Mouse (Mus musculus): ENCODE data around the gene Ear2. TPM values are rescaled to one million over a fixed set of nuclear protein-coding genes. Genes with fewer than 3 reads are reported as not detected.
A peak's percentile ranks its signal among the peaks of the same experiment; 100 is the strongest.
"Not testable (repeated sequence)": the region's sequence is repeated elsewhere in the genome, so short reads cannot be mapped to it uniquely, and the experiment has no call there.

The Ear2 gene
- polyA plus RNA-seq (2015; fragmentation: Nextera tagmentation; extraction: Ambion mirVana): 0.46 TPM in 1 of 2 replicates, not detected in the other

GRCm38 (mm10) chr14:44102354-44102753, at the start of gene Ear2:
Ear2 (plus strand) TSS chr14:44102654.
- 80% methylated on average over 2 of the region's 2 CpGs for WGBS
- not testable (repeated sequence) for H3K9me3 ChIP-seq (ENCODE audit: low read length); H3K36me3 ChIP-seq (ENCODE audit: insufficient read depth, low read length); H3K9ac ChIP-seq (replicated peaks; ENCODE audit: low read length); H3K27me3 ChIP-seq (ENCODE audit: insufficient read depth, low read length); H3K4me3 ChIP-seq (ENCODE audit: low read length); H3K27ac ChIP-seq (ENCODE audit: low read length); H3K4me2 ChIP-seq (replicated peaks; ENCODE audit: low read depth, low read length); H3K4me1 ChIP-seq (ENCODE audit: insufficient read depth, low read length); ATAC-seq (ENCODE audit: low FRiP score, low TSS enrichment)

- not testable (repeated sequence) for H3K4me1 ChIP-seq (ENCODE audit: insufficient read depth, low read length); H3K9me3 ChIP-seq (ENCODE audit: low read length); H3K27me3 ChIP-seq (ENCODE audit: insufficient read depth, low read length); H3K27ac ChIP-seq (ENCODE audit: low read length); ATAC-seq (ENCODE audit: low FRiP score, low TSS enrichment); H3K36me3 ChIP-seq (ENCODE audit: insufficient read depth, low read length); H3K4me2 ChIP-seq (replicated peaks; ENCODE audit: low read depth, low read length); H3K4me3 ChIP-seq (ENCODE audit: low read length); H3K9ac ChIP-seq (replicated peaks; ENCODE audit: low read length)
- 75% methylated on average over 1 of the region's 1 CpGs for WGBS
These were observed 34.6 kb upstream of the Ear2 start for GRCm38 (mm10) chr14:44067879-44068278.

GRCm38 (mm10) chr14:44070595-44070994, 31.9 kb upstream of the Ear2 start:
- not testable (repeated sequence) for H3K36me3 ChIP-seq (ENCODE audit: insufficient read depth, low read length); H3K27me3 ChIP-seq (ENCODE audit: insufficient read depth, low read length); H3K9ac ChIP-seq (replicated peaks; ENCODE audit: low read length); H3K4me3 ChIP-seq (ENCODE audit: low read length); H3K27ac ChIP-seq (ENCODE audit: low read length); H3K4me1 ChIP-seq (ENCODE audit: insufficient read depth, low read length); H3K9me3 ChIP-seq (ENCODE audit: low read length); ATAC-seq (ENCODE audit: low FRiP score, low TSS enrichment); H3K4me2 ChIP-seq (replicated peaks; ENCODE audit: low read depth, low read length)
- WGBS: 88% methylated on average over 1 of the region's 3 CpGs

GRCm38 (mm10) chr14:44077785-44078341, 24.6 kb upstream of the Ear2 start:
- H3K9me3 ChIP-seq (ENCODE audit: low read length); H3K4me3 ChIP-seq (ENCODE audit: low read length); H3K4me1 ChIP-seq (ENCODE audit: insufficient read depth, low read length); H3K27me3 ChIP-seq (ENCODE audit: insufficient read depth, low read length); H3K9ac ChIP-seq (replicated peaks; ENCODE audit: low read length); H3K27ac ChIP-seq (ENCODE audit: low read length); H3K4me2 ChIP-seq (replicated peaks; ENCODE audit: low read depth, low read length); H3K36me3 ChIP-seq (ENCODE audit: insufficient read depth, low read length); ATAC-seq (ENCODE audit: low FRiP score, low TSS enrichment): not testable (repeated sequence)
- 72% methylated on average over 5 of the region's 5 CpGs for WGBS

- not testable (repeated sequence) for H3K4me2 ChIP-seq (replicated peaks; ENCODE audit: low read depth, low read length); H3K4me3 ChIP-seq (ENCODE audit: low read length); H3K9ac ChIP-seq (replicated peaks; ENCODE audit: low read length); H3K27ac ChIP-seq (ENCODE audit: low read length); H3K4me1 ChIP-seq (ENCODE audit: insufficient read depth, low read length); H3K9me3 ChIP-seq (ENCODE audit: low read length); H3K27me3 ChIP-seq (ENCODE audit: insufficient read depth, low read length); H3K36me3 ChIP-seq (ENCODE audit: insufficient read depth, low read length); ATAC-seq (ENCODE audit: low FRiP score, low TSS enrichment)
- 81% methylated on average over 1 of the region's 1 CpGs for WGBS
These were observed 15.9 kb upstream of the Ear2 start for GRCm38 (mm10) chr14:44086588-44086987.

GRCm38 (mm10) chr14:44087535-44087934, 14.9 kb upstream of the Ear2 start:
- not testable (repeated sequence) for H3K27ac ChIP-seq (ENCODE audit: low read length); H3K27me3 ChIP-seq (ENCODE audit: insufficient read depth, low read length); H3K4me2 ChIP-seq (replicated peaks; ENCODE audit: low read depth, low read length); H3K9me3 ChIP-seq (ENCODE audit: low read length); H3K4me3 ChIP-seq (ENCODE audit: low read length); H3K9ac ChIP-seq (replicated peaks; ENCODE audit: low read length); H3K36me3 ChIP-seq (ENCODE audit: insufficient read depth, low read length); H3K4me1 ChIP-seq (ENCODE audit: insufficient read depth, low read length); ATAC-seq (ENCODE audit: low FRiP score, low TSS enrichment)
- 79% methylated on average over 2 of the region's 2 CpGs for WGBS

GRCm38 (mm10) chr14:44091524-44091923, 10.9 kb upstream of the Ear2 start:
- H3K9ac ChIP-seq (replicated peaks; ENCODE audit: low read length): not testable (repeated sequence)
- 75% methylated on average over 1 of the region's 1 CpGs for WGBS

GRCm38 (mm10) chr14:44094445-44094844, 8.0 kb upstream of the Ear2 start:
- WGBS: 9% methylated on average over 5 of the region's 5 CpGs
- H3K27me3 ChIP-seq (ENCODE audit: insufficient read depth, low read length); H3K4me3 ChIP-seq (ENCODE audit: low read length); H3K4me1 ChIP-seq (ENCODE audit: insufficient read depth, low read length); H3K4me2 ChIP-seq (replicated peaks; ENCODE audit: low read depth, low read length); H3K27ac ChIP-seq (ENCODE audit: low read length); H3K9ac ChIP-seq (replicated peaks; ENCODE audit: low read length); H3K36me3 ChIP-seq (ENCODE audit: insufficient read depth, low read length); H3K9me3 ChIP-seq (ENCODE audit: low read length): not testable (repeated sequence)
- ATAC-seq (ENCODE audit: low FRiP score, low TSS enrichment): peak; percentile 61

More at GRCm38 (mm10) chr14:44091524-44091923, 10.9 kb upstream of the Ear2 start:
- H3K9me3 ChIP-seq (ENCODE audit: low read length); H3K36me3 ChIP-seq (ENCODE audit: insufficient read depth, low read length); H3K4me3 ChIP-seq (ENCODE audit: low read length); H3K27ac ChIP-seq (ENCODE audit: low read length); H3K4me1 ChIP-seq (ENCODE audit: insufficient read depth, low read length); H3K27me3 ChIP-seq (ENCODE audit: insufficient read depth, low read length); ATAC-seq (ENCODE audit: low FRiP score, low TSS enrichment); H3K4me2 ChIP-seq (replicated peaks; ENCODE audit: low read depth, low read length): not testable (repeated sequence)

GRCm38 (mm10) chr14:44100030-44100429, 2.4 kb upstream of the Ear2 start:
- ATAC-seq (ENCODE audit: low FRiP score, low TSS enrichment); H3K27ac ChIP-seq (ENCODE audit: low read length); H3K9ac ChIP-seq (replicated peaks; ENCODE audit: low read length); H3K27me3 ChIP-seq (ENCODE audit: insufficient read depth, low read length); H3K36me3 ChIP-seq (ENCODE audit: insufficient read depth, low read length); H3K4me1 ChIP-seq (ENCODE audit: insufficient read depth, low read length); H3K9me3 ChIP-seq (ENCODE audit: low read length); H3K4me2 ChIP-seq (replicated peaks; ENCODE audit: low read depth, low read length); H3K4me3 ChIP-seq (ENCODE audit: low read length): not testable (repeated sequence)
- WGBS: no CpG with 5 or more reads among the region's 1 CpGs

- no peak overlapping the region for H3K9ac ChIP-seq (replicated peaks; ENCODE audit: low read length)
These were observed 8.5 kb downstream of the Ear2 start for GRCm38 (mm10) chr14:44110981-44111380.

More at GRCm38 (mm10) chr14:44110981-44111380, 8.5 kb downstream of the Ear2 start:
- no peak for ATAC-seq (ENCODE audit: low FRiP score, low TSS enrichment)
- H3K9me3 ChIP-seq (ENCODE audit: low read length): no peaks in the 10 kb centered on the region
- H3K27me3 ChIP-seq (ENCODE audit: insufficient read depth, low read length): no peaks in the 10 kb centered on the region
- no peaks in the 10 kb centered on the region for H3K36me3 ChIP-seq (ENCODE audit: insufficient read depth, low read length)
- H3K4me2 ChIP-seq (replicated peaks; ENCODE audit: low read depth, low read length): no peak overlapping the region
- no peak overlapping the region for H3K27ac ChIP-seq (ENCODE audit: low read length)
- no peak overlapping the region for H3K4me3 ChIP-seq (ENCODE audit: low read length)
- no peaks in the 10 kb centered on the region for H3K4me1 ChIP-seq (ENCODE audit: insufficient read depth, low read length)

Data from kidney, embryonic 16.5 days (tissue).